8 mouse cellular contexts compared by ENCODE assay signal in genomic region chr2:26908710-26909386, GRCm38 (mm10). TPM values are rescaled to one million over a fixed set of nuclear protein-coding genes. Genes with fewer than 3 reads are reported as not detected.
DNase-seq lines count a peak whose midpoint lies in the region; ATAC-seq lines count a peak whose summit lies in the region.

No protein-coding gene starts in this region.

- WGBS in kidney, embryonic 15.5 days, result 82% methylated on average over 18 of the region's 18 CpGs
- 78% methylated on average over 18 of the region's 18 CpGs for WGBS in embryonic facial prominence, embryonic 13.5 days
- 87% methylated on average over 18 of the region's 18 CpGs for WGBS in limb, embryonic 11.5 days
- 73% methylated on average over 18 of the region's 18 CpGs for WGBS in stomach, embryonic 14.5 days

- no peak for ATAC-seq in kidney, embryonic 15.5 days (replicated peaks; ENCODE audit: low FRiP score)
- no peak for ATAC-seq in embryonic facial prominence, embryonic 13.5 days (ENCODE audit: insufficient number of reproducible peaks, insufficient read depth, low FRiP score, low TSS enrichment, low read depth)
- no peak for ATAC-seq in limb, embryonic 11.5 days (ENCODE audit: insufficient number of reproducible peaks, low FRiP score, low TSS enrichment, low read depth)
- no peak for ATAC-seq in stomach, embryonic 14.5 days (ENCODE audit: insufficient number of reproducible peaks, insufficient read depth, low FRiP score, low read depth)

- no peaks in the 10 kb centered on the region for H3K9me3 ChIP-seq in kidney, embryonic 15.5 days (replicated peaks)
- no peaks in the 10 kb centered on the region for H3K9me3 ChIP-seq in embryonic facial prominence, embryonic 13.5 days
- no peaks in the 10 kb centered on the region for H3K9me3 ChIP-seq in limb, embryonic 11.5 days (ENCODE audit: control insufficient read depth, low read length)
- H3K9me3 ChIP-seq in stomach, embryonic 14.5 days (ENCODE audit: control insufficient read depth, low read depth, low read length), result no peaks in the 10 kb centered on the region

- peak overlapping the region; percentile 59 for H3K4me2 ChIP-seq in kidney, embryonic 15.5 days
- peak overlapping the region; percentile 79 for H3K4me2 ChIP-seq in embryonic facial prominence, embryonic 13.5 days
- peak overlapping the region; percentile 60 for H3K4me2 ChIP-seq in limb, embryonic 11.5 days (ENCODE audit: low read depth, severe bottlenecking)
- H3K4me2 ChIP-seq in stomach, embryonic 14.5 days (replicated peaks; ENCODE audit: low read depth, low read length), result peak overlapping the region; percentile 79

- peaks cover 45% of the 10 kb centered on the region for H3K4me1 ChIP-seq in kidney, embryonic 15.5 days
- H3K4me1 ChIP-seq in embryonic facial prominence, embryonic 13.5 days, result peaks cover 39% of the 10 kb centered on the region
- H3K4me1 ChIP-seq in limb, embryonic 11.5 days (ENCODE audit: control insufficient read depth, insufficient read depth, low read length), result peaks cover 17% of the 10 kb centered on the region
- H3K4me1 ChIP-seq in stomach, embryonic 14.5 days (ENCODE audit: control insufficient read depth, insufficient read depth, low read length), result peaks cover 24% of the 10 kb centered on the region

- H3K27ac ChIP-seq in kidney, embryonic 15.5 days, result no peak overlapping the region
- H3K27ac ChIP-seq in embryonic facial prominence, embryonic 13.5 days, result no peak overlapping the region
- no peak overlapping the region for H3K27ac ChIP-seq in limb, embryonic 11.5 days (replicated peaks; ENCODE audit: low read depth, low read length)
- H3K27ac ChIP-seq in stomach, embryonic 14.5 days (ENCODE audit: low read length), result no peak overlapping the region

- no peaks in the 10 kb centered on the region for H3K27me3 ChIP-seq in kidney, embryonic 15.5 days
- no peaks in the 10 kb centered on the region for H3K27me3 ChIP-seq in embryonic facial prominence, embryonic 13.5 days
- no peaks in the 10 kb centered on the region for H3K27me3 ChIP-seq in limb, embryonic 11.5 days (ENCODE audit: control insufficient read depth, insufficient read depth, low read length)
- no peaks in the 10 kb centered on the region for H3K27me3 ChIP-seq in stomach, embryonic 14.5 days (ENCODE audit: control insufficient read depth, insufficient read depth, low read length)

- peaks cover 68% of the 10 kb centered on the region for H3K36me3 ChIP-seq in kidney, embryonic 15.5 days
- H3K36me3 ChIP-seq in embryonic facial prominence, embryonic 13.5 days, result peaks cover 68% of the 10 kb centered on the region
- peaks cover 32% of the 10 kb centered on the region for H3K36me3 ChIP-seq in limb, embryonic 11.5 days (ENCODE audit: control insufficient read depth, insufficient read depth, low read length)
- H3K36me3 ChIP-seq in stomach, embryonic 14.5 days (ENCODE audit: control insufficient read depth, insufficient read depth, low read length), result peaks cover 52% of the 10 kb centered on the region

- peak overlapping the region; percentile 74 for H3K4me3 ChIP-seq in kidney, embryonic 15.5 days (replicated peaks)
- peak overlapping the region; percentile 88 for H3K4me3 ChIP-seq in embryonic facial prominence, embryonic 13.5 days
- peak overlapping the region; percentile 90 for H3K4me3 ChIP-seq in limb, embryonic 11.5 days (ENCODE audit: low read depth, low read length)
- H3K4me3 ChIP-seq in stomach, embryonic 14.5 days (ENCODE audit: low read depth, low read length), result peak overlapping the region; percentile 80

- DNase-seq in kidney, postnatal 36 days, result no peak
- DNase-seq in limb, embryonic 11.5 days (ENCODE audit: low spot score), result no peak
- DNase-seq in MN1 (ENCODE audit: low spot score), result no peak
- no peak for DNase-seq in cerebellum, postnatal 36 days
- DNase-seq in cerebellum, adult 18-20 months, result no peak

- H3K9ac ChIP-seq in kidney, embryonic 15.5 days, result peak overlapping the region; percentile 88
- H3K9ac ChIP-seq in embryonic facial prominence, embryonic 13.5 days, result peak overlapping the region; percentile 99
- H3K9ac ChIP-seq in limb, embryonic 11.5 days (ENCODE audit: low read length), result peak overlapping the region; percentile 22; the same call in 1 of the 2 replicates
- peak overlapping the region; percentile 96 for H3K9ac ChIP-seq in stomach, embryonic 14.5 days (replicated peaks; ENCODE audit: low read depth, low read length)

RNA-seq across cellular contexts. Expression of gene Med22, which starts 1.6 kb away (rescaled TPM):
- polyA plus RNA-seq in kidney, embryonic 15.5 days (2015; fragmentation: Nextera tagmentation; extraction: Ambion mirVana), result 56.0 and 59.0 TPM in 2 replicates
- 55.1 and 60.5 TPM in 2 replicates for polyA plus RNA-seq in embryonic facial prominence, embryonic 13.5 days (2015; fragmentation: Nextera tagmentation; extraction: Ambion mirVana)
- polyA plus RNA-seq in limb, embryonic 11.5 days (2014; fragmentation: Nextera tagmentation; extraction: Ambion mirVana), result 46.7 and 50.7 TPM in 2 replicates
- polyA plus RNA-seq in stomach, embryonic 14.5 days (2014; fragmentation: Nextera tagmentation; extraction: Ambion mirVana), result 30.3 and 31.1 TPM in 2 replicates

RNA-seq across cellular contexts. Expression of gene Rpl7a, which starts 1.7 kb away (rescaled TPM):
- polyA plus RNA-seq in kidney, embryonic 15.5 days (2015; fragmentation: Nextera tagmentation; extraction: Ambion mirVana), result 640 and 684 TPM in 2 replicates
- polyA plus RNA-seq in embryonic facial prominence, embryonic 13.5 days (2015; fragmentation: Nextera tagmentation; extraction: Ambion mirVana), result 596 and 711 TPM in 2 replicates
- polyA plus RNA-seq in limb, embryonic 11.5 days (2014; fragmentation: Nextera tagmentation; extraction: Ambion mirVana), result 757 and 772 TPM in 2 replicates
- 712 and 713 TPM in 2 replicates for polyA plus RNA-seq in stomach, embryonic 14.5 days (2014; fragmentation: Nextera tagmentation; extraction: Ambion mirVana)

RNA-seq across cellular contexts. Expression of gene Surf6, which starts 6.2 kb away (rescaled TPM):
- 31.2 and 31.5 TPM in 2 replicates for polyA plus RNA-seq in kidney, embryonic 15.5 days (2015; fragmentation: Nextera tagmentation; extraction: Ambion mirVana)
- polyA plus RNA-seq in embryonic facial prominence, embryonic 13.5 days (2015; fragmentation: Nextera tagmentation; extraction: Ambion mirVana), result 32.9 and 33.1 TPM in 2 replicates
- polyA plus RNA-seq in limb, embryonic 11.5 days (2014; fragmentation: Nextera tagmentation; extraction: Ambion mirVana), result 15.2 and 16.9 TPM in 2 replicates
- 17.0 and 18.4 TPM in 2 replicates for polyA plus RNA-seq in stomach, embryonic 14.5 days (2014; fragmentation: Nextera tagmentation; extraction: Ambion mirVana)

RNA-seq across cellular contexts. Expression of gene Surf2, which starts 7.3 kb away (rescaled TPM):
- polyA plus RNA-seq in kidney, embryonic 15.5 days (2015; fragmentation: Nextera tagmentation; extraction: Ambion mirVana), result 45.4 and 46.4 TPM in 2 replicates
- 49.0 and 49.1 TPM in 2 replicates for polyA plus RNA-seq in embryonic facial prominence, embryonic 13.5 days (2015; fragmentation: Nextera tagmentation; extraction: Ambion mirVana)
- polyA plus RNA-seq in limb, embryonic 11.5 days (2014; fragmentation: Nextera tagmentation; extraction: Ambion mirVana), result 42.2 and 45.1 TPM in 2 replicates
- 33.2 and 36.8 TPM in 2 replicates for polyA plus RNA-seq in stomach, embryonic 14.5 days (2014; fragmentation: Nextera tagmentation; extraction: Ambion mirVana)

RNA-seq across cellular contexts. Expression of gene Surf1, which starts 7.5 kb away (rescaled TPM):
- polyA plus RNA-seq in kidney, embryonic 15.5 days (2015; fragmentation: Nextera tagmentation; extraction: Ambion mirVana), result 55.2 and 58.1 TPM in 2 replicates
- 54.1 and 63.3 TPM in 2 replicates for polyA plus RNA-seq in embryonic facial prominence, embryonic 13.5 days (2015; fragmentation: Nextera tagmentation; extraction: Ambion mirVana)
- polyA plus RNA-seq in limb, embryonic 11.5 days (2014; fragmentation: Nextera tagmentation; extraction: Ambion mirVana), result 45.0 and 47.8 TPM in 2 replicates
- polyA plus RNA-seq in stomach, embryonic 14.5 days (2014; fragmentation: Nextera tagmentation; extraction: Ambion mirVana), result 50.4 and 52.4 TPM in 2 replicates

Comparison
In these comparisons a context has a peak if more than half of its experiments do, and no peak if none do; other contexts are left out.
1. H3K9ac ChIP-seq: peak in every context shown above with its lines; median percentile 99 in embryonic facial prominence, embryonic 13.5 days; 96 in stomach, embryonic 14.5 days; 88 in kidney, embryonic 15.5 days; 22 in limb, embryonic 11.5 days.